Mouse (Mus musculus) stomach, postnatal 0 days (tissue): ENCODE data around the gene Taf5. TPM values are rescaled to one million over a fixed set of nuclear protein-coding genes. Genes with fewer than 3 reads are reported as not detected.

Experiments used
- ATAC-seq: fragments of 200-750 bp; cut with Nextera tagmentation; 2 replicates; pipeline ENCODE4 v1.8.0; 2017; ENCODE audit not compliant: low FRiP score, low TSS enrichment
- DNase-seq: peaks from one replicate; pipeline ENCODE4 v3.0.0-alpha.2; 2016; ENCODE audit warnings: low spot score
- H3K27ac ChIP-seq: fragments of 300-500 bp; sonication (generic); replicated peaks from 2 replicates; pipeline ENCODE4 v1.5.1; 2014; ENCODE audit warnings: mild to moderate bottlenecking, control low read depth
- H3K27me3 ChIP-seq: fragments of 300-500 bp; sonication (generic); 2 replicates; pipeline ENCODE4 v1.6.1; 2014; ENCODE audit warnings: low read length; ENCODE audit not compliant: control insufficient read depth, insufficient read depth
- H3K36me3 ChIP-seq: fragments of 300-500 bp; sonication (generic); 2 replicates; pipeline ENCODE4 v1.6.1; 2014; ENCODE audit warnings: low read length, mixed read lengths; ENCODE audit not compliant: control insufficient read depth, insufficient read depth
- H3K4me1 ChIP-seq: fragments of 300-500 bp; sonication (generic); replicated peaks from 2 replicates; pipeline ENCODE4 v1.6.1; 2014; ENCODE audit warnings: antibody characterized with exemption; ENCODE audit not compliant: control insufficient read depth, insufficient read depth
- H3K4me2 ChIP-seq: fragments of 300-500 bp; sonication (generic); replicated peaks from 2 replicates; pipeline ENCODE4 v1.6.1; 2014; ENCODE audit warnings: low read depth, mild to moderate bottlenecking, control low read depth, moderate library complexity
- H3K4me3 ChIP-seq: fragments of 300-500 bp; sonication (generic); 2 replicates; pipeline ENCODE4 v1.5.1; 2014; ENCODE audit warnings: low read depth, low read length, control low read depth
- H3K9ac ChIP-seq: fragments of 300-500 bp; sonication (generic); 2 replicates; pipeline ENCODE4 v1.6.1; 2014; ENCODE audit warnings: mild to moderate bottlenecking, low read length, control low read depth, mixed read lengths
- H3K9me3 ChIP-seq: fragments of 300-500 bp; sonication (generic); 2 replicates; pipeline ENCODE4 v1.6.1; 2016; ENCODE audit warnings: low read length; ENCODE audit not compliant: control insufficient read depth
- CTCF ChIP-seq: IDR thresholded peaks from 2 replicates; pipeline ENCODE4 v1.5.1; 2016; ENCODE audit warnings: antibody characterized with exemption, low read depth, mild to moderate bottlenecking, moderate library complexity
- EP300 ChIP-seq: optimal IDR thresholded peaks from 2 replicates; pipeline ENCODE3; 2016; ENCODE audit warnings: antibody characterized with exemption
- WGBS: fragments of 180-500 bp; shearing (Covaris S2); extraction: QIAGEN DNeasy Blood & Tissue Kit; methylation state at CpG from one replicate; pipeline ENCODE4 v1.1.7; 2014; 5-methylcytosine and 5-hydroxymethylcytosine counted together
- polyA plus RNA-seq: library from polyadenylated mRNA; unstranded; fragments of >200 nt; fragmentation: Nextera tagmentation; extraction: Ambion mirVana; gene quantifications from 2 replicates; pipeline ENCODE4 v1.2.1, GENCODE M21; 2015

The Taf5 gene
- polyA plus RNA-seq, 1 experiment from 2014 or later, result 1.6 TPM

DNA sequence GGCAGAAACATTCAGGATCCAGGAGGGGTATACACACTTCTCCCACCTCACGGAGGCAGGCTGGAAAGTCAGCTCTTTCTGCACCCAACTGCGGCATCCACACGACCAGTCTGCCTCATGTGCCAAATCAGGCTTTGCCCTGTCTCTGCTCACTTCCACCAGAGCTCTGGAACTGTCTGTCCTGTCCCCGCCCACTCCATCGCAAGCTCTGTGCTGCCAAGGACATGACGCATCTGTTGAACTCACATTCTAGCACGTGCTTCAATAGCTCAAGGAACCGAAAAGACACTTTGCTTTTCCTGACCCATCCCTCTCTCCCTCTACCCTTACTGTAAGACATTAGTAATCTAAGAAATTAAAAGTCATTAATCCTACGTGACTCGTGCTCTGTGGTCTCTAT lies 42.6 kb upstream of the Taf5 start:
- ATAC-seq (no peak), DNase-seq (no peak)
- 50% methylated on average over 10 of the region's 10 CpGs for WGBS
- Histone ChIP-seq H3K27ac (no peak overlapping the region), H3K9ac (no peak overlapping the region), H3K36me3 (no peaks in the 10 kb centered on the region), H3K4me1 (no peaks in the 10 kb centered on the region), H3K27me3 (no peaks in the 10 kb centered on the region), H3K9me3 (no peaks in the 10 kb centered on the region), H3K4me3 (no peak overlapping the region), H3K4me2 (no peak overlapping the region)
- TF ChIP-seq CTCF (no peak), EP300 (no peak)

DNA sequence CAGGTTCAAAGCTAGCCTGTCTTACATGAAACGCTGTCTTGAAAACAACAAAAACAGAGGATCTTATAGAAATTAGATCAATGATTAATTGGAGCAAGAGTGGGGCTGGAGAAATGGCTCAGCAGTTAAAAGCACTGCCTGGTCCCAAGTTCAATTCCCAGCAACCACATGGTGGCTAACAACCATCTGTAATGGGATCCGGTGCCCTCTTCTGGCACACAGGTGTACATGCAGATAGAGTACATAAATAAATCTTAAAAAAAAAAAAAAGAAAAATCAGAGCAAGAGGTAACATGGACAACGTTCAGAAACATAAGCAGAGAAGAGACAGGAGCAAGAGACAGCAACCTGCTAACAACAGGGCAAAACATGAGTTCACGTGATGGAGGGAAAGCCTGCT lies 41.0 kb upstream of the Taf5 start:
- H3K27ac ChIP-seq, result no peak overlapping the region
- no peak overlapping the region for H3K4me2 ChIP-seq
- 86% methylated on average over 4 of the region's 4 CpGs for WGBS
- TF ChIP-seq CTCF (no peak), EP300 (no peak)
- no peak overlapping the region for H3K9ac ChIP-seq
- DNase-seq (no peak), ATAC-seq (no peak)
- H3K4me3 ChIP-seq, result no peak overlapping the region
- no peaks in the 10 kb centered on the region for H3K9me3 ChIP-seq
- H3K36me3 ChIP-seq, result no peaks in the 10 kb centered on the region
- H3K4me1 ChIP-seq, result no peaks in the 10 kb centered on the region
- H3K27me3 ChIP-seq, result no peaks in the 10 kb centered on the region

DNA sequence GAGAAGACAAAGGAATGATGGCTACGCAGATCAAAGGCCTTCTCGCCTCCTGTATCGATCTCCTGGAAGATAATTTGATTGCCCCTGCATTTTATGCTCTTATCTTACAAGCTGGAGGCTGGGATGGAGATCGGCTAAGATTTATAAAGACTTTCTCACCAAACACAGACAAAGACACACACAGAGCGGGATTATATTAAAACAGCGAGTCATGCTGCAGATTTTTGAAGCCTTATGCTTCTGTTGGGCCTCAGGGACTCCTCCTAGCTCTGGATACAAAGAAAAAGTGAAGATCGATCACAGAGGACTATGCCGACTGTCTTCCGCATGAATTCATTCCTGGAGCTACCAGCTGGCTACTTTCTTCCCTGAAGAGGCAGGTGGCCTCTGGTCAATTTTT lies 37.8 kb upstream of the Taf5 start:
- no peak overlapping the region for H3K4me2 ChIP-seq
- no peak overlapping the region for H3K4me3 ChIP-seq
- no peaks in the 10 kb centered on the region for H3K4me1 ChIP-seq
- 0 out of 2 replicates have a peak, but pooled peaks cover 1% of the 10 kb centered on the region for H3K36me3 ChIP-seq
- TF ChIP-seq CTCF (no peak), EP300 (no peak)
- ATAC-seq (no peak), DNase-seq (no peak)
- H3K27me3 ChIP-seq, result no peaks in the 10 kb centered on the region
- H3K27ac ChIP-seq, result no peak overlapping the region
- WGBS, result 82% methylated on average over 9 of the region's 9 CpGs
- no peak overlapping the region for H3K9ac ChIP-seq
- H3K9me3 ChIP-seq, result no peaks in the 10 kb centered on the region

DNA sequence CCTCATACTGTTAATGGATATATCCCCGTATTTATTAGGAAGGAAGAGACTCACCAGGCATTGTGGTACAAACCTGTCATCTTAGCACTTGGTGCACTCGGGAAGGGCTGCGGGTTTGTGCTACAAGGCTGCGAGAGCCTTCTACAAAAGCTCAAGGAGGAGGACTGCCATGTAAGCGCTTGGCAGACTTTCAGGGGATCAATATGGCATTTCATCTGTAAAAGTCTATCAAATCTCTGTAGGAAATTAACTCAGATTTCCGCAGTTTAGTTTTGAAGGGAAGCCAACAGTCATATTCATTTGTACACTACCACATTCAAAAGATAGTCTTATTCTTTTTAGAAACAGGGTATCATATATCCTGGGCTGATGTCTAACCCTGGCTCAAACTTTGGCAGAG lies 35.8 kb upstream of the Taf5 start:
- DNase-seq, result no peak
- no peak overlapping the region for H3K4me3 ChIP-seq
- 85% methylated on average over 6 of the region's 6 CpGs for WGBS

DNA sequence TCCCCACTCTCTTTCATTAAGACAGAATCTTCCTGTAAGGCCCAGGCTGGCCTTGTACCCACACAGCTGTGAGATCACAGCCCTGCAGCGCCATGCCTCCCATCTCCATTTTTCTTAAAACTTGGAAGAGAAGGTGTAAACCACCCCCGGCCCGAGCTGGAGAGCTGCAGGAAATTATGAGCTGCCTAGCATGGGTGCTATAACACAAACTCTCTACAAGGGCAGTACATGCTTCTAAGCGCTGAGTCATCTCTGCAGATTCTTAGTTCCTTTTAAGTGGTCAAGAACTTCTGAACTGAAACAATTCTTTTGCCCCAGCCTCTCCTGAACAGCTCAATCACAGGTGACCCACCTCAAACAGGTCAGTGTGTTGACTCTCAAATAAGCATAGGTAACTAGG lies 32.6 kb upstream of the Taf5 start:
- no peak overlapping the region for H3K9ac ChIP-seq
- no peak overlapping the region for H3K4me3 ChIP-seq
- no peak overlapping the region for H3K4me2 ChIP-seq
- no peak for DNase-seq
- no peaks in the 10 kb centered on the region for H3K4me1 ChIP-seq
- WGBS, result 82% methylated on average over 4 of the region's 4 CpGs
- no peaks in the 10 kb centered on the region for H3K27me3 ChIP-seq
- H3K9me3 ChIP-seq, result no peaks in the 10 kb centered on the region
- ATAC-seq, result no peak
- H3K27ac ChIP-seq, result no peak overlapping the region
- 0 out of 2 replicates have a peak, but pooled peaks cover 5% of the 10 kb centered on the region for H3K36me3 ChIP-seq
- no peak for TF ChIP-seq CTCF
- TF ChIP-seq EP300, result no peak

More for the DNA sequence above, 35.8 kb upstream of the Taf5 start:
- Histone ChIP-seq H3K36me3 (0 out of 2 replicates have a peak, but pooled peaks cover 3% of the 10 kb centered on the region), H3K27me3 (no peaks in the 10 kb centered on the region), H3K9me3 (no peaks in the 10 kb centered on the region), H3K27ac (no peak overlapping the region), H3K4me2 (no peak overlapping the region), H3K9ac (no peak overlapping the region), H3K4me1 (no peaks in the 10 kb centered on the region)
- no peak for ATAC-seq
- TF ChIP-seq EP300 (no peak), CTCF (no peak)

DNA sequence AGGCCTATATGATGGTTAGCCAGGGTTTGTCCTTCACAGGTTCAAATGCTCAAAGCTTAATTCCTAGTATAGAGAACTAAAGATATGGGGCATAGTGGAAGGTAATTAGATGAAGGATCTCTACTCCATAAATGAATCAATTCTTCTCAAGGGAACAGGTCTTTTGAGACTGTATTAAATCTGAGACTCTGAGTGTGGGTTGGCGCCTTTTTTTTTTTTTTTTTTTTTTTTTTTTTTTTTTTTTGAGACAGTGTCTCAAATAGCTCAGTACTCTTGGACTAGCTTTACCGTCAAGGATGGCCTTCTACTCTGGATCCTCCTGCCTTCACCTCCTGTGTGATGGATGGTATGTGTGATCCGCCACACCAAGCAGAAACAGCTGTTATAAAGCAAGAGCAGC lies 30.9 kb upstream of the Taf5 start:
- TF ChIP-seq CTCF (no peak), EP300 (no peak)
- H3K27me3 ChIP-seq, result no peaks in the 10 kb centered on the region
- no peak overlapping the region for H3K4me2 ChIP-seq
- H3K27ac ChIP-seq, result no peak overlapping the region
- H3K4me1 ChIP-seq, result no peaks in the 10 kb centered on the region
- no peaks in the 10 kb centered on the region for H3K9me3 ChIP-seq
- 83% methylated on average over 3 of the region's 3 CpGs for WGBS
- H3K9ac ChIP-seq, result no peak overlapping the region
- DNase-seq (no peak), ATAC-seq (no peak)
- 0 out of 2 replicates have a peak, but pooled peaks cover 5% of the 10 kb centered on the region for H3K36me3 ChIP-seq
- no peak overlapping the region for H3K4me3 ChIP-seq
